Mouse (Mus musculus) cerebellum, postnatal 10 days (tissue): ENCODE results near the gene Fastkd3.

Source experiments
- DNase-seq, 2 experiments: peaks; one replicate each; pipeline ENCODE4 v3.0.0; 2021; ENCODE audit warnings: mixed read lengths in 2 of 2

Gene Fastkd3

DNA sequence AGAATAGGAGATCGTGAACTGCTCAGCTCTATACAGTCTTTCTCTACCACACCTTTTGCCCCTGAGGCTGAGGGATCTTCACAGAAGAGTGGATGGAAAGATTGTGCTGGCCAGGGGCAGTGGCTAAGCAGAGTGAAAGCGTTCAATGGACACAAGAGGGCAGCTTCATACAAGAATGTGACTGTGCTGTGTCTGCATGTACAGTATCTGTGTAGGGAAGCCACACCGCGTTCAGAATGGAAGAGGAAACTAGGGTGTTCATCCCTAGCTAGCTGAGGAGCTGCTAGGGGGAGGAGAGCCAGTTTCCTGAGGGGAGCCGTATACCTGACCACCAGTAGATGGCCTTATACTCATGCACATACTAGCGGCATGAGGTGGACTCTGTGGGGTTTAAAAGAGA, 40.8 kb downstream of the Fastkd3 start:
- DNase-seq, result peak; percentile 35 to 36

DNA sequence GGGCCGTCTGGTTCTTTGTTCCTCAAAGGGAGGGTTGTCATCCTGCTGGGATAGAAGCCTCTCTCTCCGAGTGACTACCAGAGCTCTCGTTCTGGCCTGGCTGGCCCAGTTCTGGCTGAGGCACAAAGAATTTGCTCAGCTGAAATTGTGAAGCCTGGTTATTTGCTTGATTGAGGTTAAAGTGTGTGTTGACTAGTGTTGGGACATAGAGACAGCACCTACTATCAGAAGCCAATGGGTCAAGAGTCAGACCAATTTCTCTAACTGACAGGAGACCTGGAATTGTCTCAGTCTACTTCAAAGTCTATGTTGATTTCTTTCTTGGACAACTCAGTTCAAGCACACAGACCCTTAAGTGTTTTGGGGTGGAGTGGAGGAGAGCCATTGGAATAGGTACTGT, 45.0 kb downstream of the Fastkd3 start:
- DNase-seq, result no peak
